Mouse (Mus musculus): ENCODE results near the gene Enpp6.

GRCm38 (mm10) chr8:47128859-47129258, 142.2 kb downstream of the Enpp6 start:
- no peak for TF ChIP-seq CTCF (IDR thresholded peaks at IDR 0.05; ENCODE audit: low read depth, low read length)
- TF ChIP-seq POLR2A (IDR thresholded peaks at IDR 0.05; ENCODE audit: extremely low read depth, insufficient read depth, low read length), result no peak

All from liver, adult 2 months (tissue).